Mouse (Mus musculus) heart, embryonic 10.5 days (tissue): ENCODE measurements around the gene BC055324. TPM values are rescaled to one million over a fixed set of nuclear protein-coding genes. Genes with fewer than 3 reads are reported as not detected.

Experiments used
- DNase-seq: peaks from one replicate; pipeline ENCODE4 v3.0.0-alpha.2; 2017; ENCODE audit warnings: low spot score
- H3K27ac ChIP-seq: fragments of 300-500 bp; sonication (generic); 2 replicates; pipeline ENCODE4 v1.5.1; 2016; ENCODE audit warnings: mild to moderate bottlenecking
- H3K27me3 ChIP-seq: fragments of 300-500 bp; sonication (generic); 2 replicates; pipeline ENCODE4 v1.6.1; 2016; ENCODE audit warnings: mild to moderate bottlenecking; ENCODE audit not compliant: poor library complexity, insufficient read depth, severe bottlenecking
- H3K36me3 ChIP-seq: fragments of 300-500 bp; sonication (generic); 2 replicates; pipeline ENCODE4 v1.6.1; 2016; ENCODE audit warnings: mild to moderate bottlenecking, moderate library complexity
- H3K4me1 ChIP-seq: fragments of 300-500 bp; sonication (generic); 2 replicates; pipeline ENCODE4 v1.6.1; 2016; ENCODE audit warnings: mild to moderate bottlenecking
- H3K4me3 ChIP-seq: fragments of 300-500 bp; sonication (generic); 2 replicates; pipeline ENCODE4 v1.5.1; 2016; ENCODE audit warnings: mild to moderate bottlenecking, moderate library complexity
- H3K9me3 ChIP-seq: fragments of 300-500 bp; sonication (generic); 2 replicates; pipeline ENCODE4 v1.6.1; 2016; ENCODE audit warnings: mild to moderate bottlenecking, moderate library complexity
- WGBS: fragments of 180-500 bp; shearing (Covaris S2); methylation state at CpG from one replicate; pipeline ENCODE4 v1.1.7; 2016; 5-methylcytosine and 5-hydroxymethylcytosine counted together
- polyA plus RNA-seq: library from polyadenylated mRNA; unstranded; fragments of >200 nt; fragmentation: Nextera tagmentation; extraction: Ambion mirVana; gene quantifications from 2 replicates; pipeline ENCODE4 v1.2.1, GENCODE M21; 2016

Gene BC055324
- polyA plus RNA-seq, 1 experiment from 2014 or later, result 28.2 TPM

- Histone ChIP-seq H3K27me3 (no peaks in the 10 kb centered on the region), H3K36me3 (no peaks in the 10 kb centered on the region), H3K9me3 (no peaks in the 10 kb centered on the region), H3K27ac (no peak overlapping the region), H3K4me3 (no peak overlapping the region), H3K4me1 (no peaks in the 10 kb centered on the region)
- 67% methylated on average over 6 of the region's 6 CpGs for WGBS
- no peak for DNase-seq
Measured at GRCm38 (mm10) chr1:164001831-164002452, 7.3 kb upstream of the BC055324 start.

DNA sequence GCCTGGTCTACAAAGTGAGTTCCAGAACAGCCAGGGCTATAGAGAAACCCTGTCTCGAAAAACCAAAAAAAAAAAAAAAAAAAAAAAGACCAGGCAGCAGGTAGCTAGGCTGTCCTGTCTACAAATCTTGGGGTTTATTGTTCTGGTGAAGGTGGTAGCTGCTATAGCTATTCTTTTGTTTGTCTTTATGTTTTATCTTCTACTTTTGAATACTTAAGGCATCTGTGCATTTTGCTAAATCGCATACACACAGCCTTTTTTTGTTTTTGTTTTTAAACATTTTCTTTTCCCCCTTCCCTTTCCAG lies 965 bp upstream of the BC055324 start:
- WGBS, result 64% methylated on average over 2 of the region's 2 CpGs
- Histone ChIP-seq H3K27ac (no peak overlapping the region), H3K36me3 (0 out of 2 replicates have a peak, but pooled peaks cover 2% of the 10 kb centered on the region), H3K9me3 (no peaks in the 10 kb centered on the region), H3K27me3 (no peaks in the 10 kb centered on the region), H3K4me1 (0 out of 2 replicates have a peak, but pooled peaks cover 5% of the 10 kb centered on the region), H3K4me3 (peak overlapping the region; percentile 78)
- no peak for DNase-seq

DNA sequence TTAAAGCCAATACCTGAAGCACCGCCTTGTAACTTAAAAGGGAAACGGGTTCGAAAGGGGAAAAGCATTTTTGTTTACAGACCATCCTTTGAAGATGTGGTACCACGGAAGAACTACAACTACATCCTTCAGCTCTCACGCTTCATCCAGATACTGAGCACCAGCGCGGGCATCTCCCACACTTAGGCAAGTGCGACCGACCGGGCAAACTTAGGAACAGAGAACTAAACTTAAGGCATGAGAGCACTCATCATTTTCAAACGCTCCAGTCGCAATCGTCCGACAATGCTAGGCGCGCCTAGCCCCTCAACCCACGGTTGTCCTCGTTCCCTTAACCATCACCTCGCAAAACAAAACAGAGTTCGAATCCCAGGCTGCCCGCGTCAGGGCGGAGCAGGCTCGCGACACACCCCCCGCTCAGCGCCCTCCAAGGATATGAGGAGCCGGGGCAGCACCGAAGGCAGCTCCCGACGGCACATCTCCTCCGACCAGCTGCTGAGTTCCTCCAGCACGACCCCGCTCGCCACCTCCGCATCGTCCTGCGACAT lies 349 bp downstream of the BC055324 start:
- Histone ChIP-seq H3K27ac (peak overlapping the region; percentile 92), H3K27me3 (no peaks in the 10 kb centered on the region), H3K36me3 (0 out of 2 replicates have a peak, but pooled peaks cover 2% of the 10 kb centered on the region), H3K4me1 (0 out of 2 replicates have a peak, but pooled peaks cover 5% of the 10 kb centered on the region), H3K4me3 (peak overlapping the region; percentile 78), H3K9me3 (no peaks in the 10 kb centered on the region)
- no peak for DNase-seq
- 2% methylated on average over 38 of the region's 38 CpGs for WGBS

DNA sequence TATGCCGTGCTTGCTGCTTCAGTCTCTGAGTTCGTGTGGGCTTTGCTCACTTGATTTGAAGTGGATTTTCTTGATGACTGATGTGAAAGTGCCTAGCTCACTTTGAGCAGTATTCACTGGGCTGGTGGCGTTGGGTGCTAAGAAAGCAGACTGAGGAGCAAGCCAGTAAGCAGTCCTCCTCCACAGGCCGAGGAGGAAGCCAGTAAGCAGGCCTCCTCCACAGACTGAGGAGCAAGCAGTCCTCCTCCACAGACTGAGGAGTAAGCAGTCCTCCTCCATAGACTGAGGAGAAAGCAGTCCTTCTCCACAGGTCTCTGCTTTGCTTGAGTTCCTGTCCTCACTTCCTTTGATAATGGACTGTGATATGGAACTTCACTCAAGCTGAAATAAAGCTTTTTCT lies 2.2 kb downstream of the BC055324 start:
- Histone ChIP-seq H3K27me3 (no peaks in the 10 kb centered on the region), H3K4me3 (no peak overlapping the region)
- WGBS, result 76% methylated on average over 4 of the region's 4 CpGs

GRCm38 (mm10) chr1:163976515-163976914 lies 18.1 kb downstream of the BC055324 start:
- H3K27ac ChIP-seq, result no peak overlapping the region
- no peak for DNase-seq
- no peak overlapping the region for H3K4me3 ChIP-seq
- H3K4me1 ChIP-seq, result 0 out of 2 replicates have a peak, but pooled peaks cover 3% of the 10 kb centered on the region
- no peaks in the 10 kb centered on the region for H3K9me3 ChIP-seq
- peaks cover 34% of the 10 kb centered on the region for H3K36me3 ChIP-seq
- WGBS, result 83% methylated on average over 1 of the region's 1 CpGs
- H3K27me3 ChIP-seq, result no peaks in the 10 kb centered on the region

More for the DNA sequence above, 2.2 kb downstream of the BC055324 start:
- DNase-seq, result no peak
- Histone ChIP-seq H3K9me3 (no peaks in the 10 kb centered on the region), H3K4me1 (0 out of 2 replicates have a peak, but pooled peaks cover 5% of the 10 kb centered on the region), H3K27ac (no peak overlapping the region), H3K36me3 (peaks cover 8% of the 10 kb centered on the region)

DNA sequence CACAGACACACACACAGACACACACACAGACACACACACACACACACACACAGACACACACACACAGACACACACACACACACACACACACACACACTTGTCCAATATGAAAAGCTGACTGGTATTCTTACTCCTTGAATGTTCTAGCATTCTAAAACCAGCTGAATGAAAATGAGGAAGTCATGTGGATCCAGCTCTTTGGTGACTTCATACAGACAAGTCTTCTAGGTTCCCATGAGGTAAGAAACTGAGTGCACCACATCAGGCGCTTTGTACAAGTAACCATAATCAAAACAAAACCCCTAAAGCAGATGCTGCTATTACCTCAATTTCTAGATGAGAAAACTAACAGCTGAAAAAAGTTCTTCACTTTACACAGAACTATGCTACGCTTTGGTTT lies 19.5 kb downstream of the BC055324 start:
- 92% methylated on average over 2 of the region's 2 CpGs for WGBS
- Histone ChIP-seq H3K36me3 (peaks cover 24% of the 10 kb centered on the region), H3K27me3 (no peaks in the 10 kb centered on the region)

DNA sequence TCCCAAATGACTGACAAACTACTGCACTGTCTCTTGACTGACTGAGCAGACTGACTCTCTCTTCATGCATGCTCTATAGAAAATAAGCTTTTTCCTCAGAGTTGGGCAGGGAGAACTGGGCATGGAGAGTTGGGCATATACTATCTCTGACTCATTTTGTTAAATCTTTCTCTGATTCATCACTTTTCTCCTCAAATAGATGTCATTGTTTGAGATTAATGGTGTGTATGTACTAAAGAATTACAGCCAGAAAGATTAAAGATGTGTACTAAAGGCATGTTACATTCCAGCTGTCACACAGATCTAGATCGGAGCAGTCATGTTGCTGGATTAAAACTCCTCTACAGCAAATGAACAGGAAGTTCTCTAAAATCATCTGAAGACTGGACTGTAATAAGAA lies 20.1 kb downstream of the BC055324 start:
- Histone ChIP-seq H3K27ac (no peak overlapping the region), H3K27me3 (no peaks in the 10 kb centered on the region), H3K4me1 (peaks cover 11% of the 10 kb centered on the region; the same call in 1 of the 2 replicates), H3K9me3 (no peaks in the 10 kb centered on the region), H3K4me3 (no peak overlapping the region), H3K36me3 (peaks cover 18% of the 10 kb centered on the region)
- no peak for DNase-seq
- WGBS, result 86% methylated on average over 1 of the region's 1 CpGs

More for the DNA sequence above, 19.5 kb downstream of the BC055324 start:
- Histone ChIP-seq H3K4me1 (peaks cover 7% of the 10 kb centered on the region; the same call in 1 of the 2 replicates), H3K27ac (no peak overlapping the region), H3K4me3 (no peak overlapping the region), H3K9me3 (no peaks in the 10 kb centered on the region)
- no peak for DNase-seq

DNA sequence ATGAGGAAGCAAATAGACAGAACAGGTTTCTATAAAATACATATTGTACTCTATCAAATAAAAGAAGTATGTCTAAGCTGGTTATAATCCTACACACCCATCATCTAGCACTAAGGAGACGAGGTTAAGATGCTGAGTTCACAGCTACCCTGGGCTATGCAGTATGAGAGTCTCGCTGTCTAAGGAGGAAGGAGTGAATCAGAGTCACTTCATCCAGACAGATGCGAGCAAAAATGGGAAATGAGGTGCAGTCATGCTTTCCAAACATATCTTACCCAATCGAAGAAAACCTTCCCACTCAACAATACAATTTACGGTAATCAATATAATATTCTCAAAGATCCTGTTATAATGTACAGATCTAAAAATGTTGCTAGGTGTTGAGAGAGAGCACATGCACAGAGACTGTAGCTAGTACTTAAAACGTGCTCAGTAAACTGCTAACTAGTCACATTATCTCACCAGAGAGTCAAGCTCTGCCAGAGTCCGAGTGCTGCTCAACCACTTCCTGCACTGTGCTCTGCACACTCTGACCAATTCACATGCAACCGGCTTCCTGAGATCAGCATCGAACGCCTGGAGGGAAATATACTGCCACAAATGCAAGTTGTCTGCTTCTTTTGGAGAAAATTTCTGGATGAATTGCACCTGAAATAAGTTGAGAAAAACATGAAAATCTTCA lies 30.4 kb downstream of the BC055324 start:
- H3K27me3 ChIP-seq, result no peaks in the 10 kb centered on the region
- DNase-seq, result no peak
- no peak overlapping the region for H3K27ac ChIP-seq
- peaks cover 47% of the 10 kb centered on the region for H3K36me3 ChIP-seq
- WGBS, result 89% methylated on average over 10 of the region's 10 CpGs
- no peaks in the 10 kb centered on the region for H3K9me3 ChIP-seq
- no peak overlapping the region for H3K4me3 ChIP-seq
- H3K4me1 ChIP-seq, result no peaks in the 10 kb centered on the region

DNA sequence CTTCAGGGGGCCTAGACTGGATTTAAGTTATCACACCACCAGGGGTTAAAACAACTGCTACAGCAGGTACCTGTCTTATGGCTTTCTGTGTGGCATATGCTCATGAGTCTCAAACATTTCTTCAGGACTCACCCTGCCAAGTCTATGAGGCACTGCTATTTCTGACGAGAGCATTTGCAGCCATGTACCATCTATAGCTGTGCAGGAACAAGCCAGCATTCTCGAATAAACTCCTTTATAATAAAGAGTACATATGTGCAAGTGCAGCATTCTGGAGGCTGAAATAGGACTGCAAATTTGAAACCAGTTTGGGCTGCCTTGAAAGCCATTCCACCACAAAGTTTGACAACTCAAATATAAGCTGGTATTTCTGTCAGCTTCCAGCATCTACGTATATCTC lies 36.6 kb downstream of the BC055324 start:
- Histone ChIP-seq H3K27ac (no peak overlapping the region), H3K9me3 (no peaks in the 10 kb centered on the region)
- 84% methylated on average over 3 of the region's 3 CpGs for WGBS

DNA sequence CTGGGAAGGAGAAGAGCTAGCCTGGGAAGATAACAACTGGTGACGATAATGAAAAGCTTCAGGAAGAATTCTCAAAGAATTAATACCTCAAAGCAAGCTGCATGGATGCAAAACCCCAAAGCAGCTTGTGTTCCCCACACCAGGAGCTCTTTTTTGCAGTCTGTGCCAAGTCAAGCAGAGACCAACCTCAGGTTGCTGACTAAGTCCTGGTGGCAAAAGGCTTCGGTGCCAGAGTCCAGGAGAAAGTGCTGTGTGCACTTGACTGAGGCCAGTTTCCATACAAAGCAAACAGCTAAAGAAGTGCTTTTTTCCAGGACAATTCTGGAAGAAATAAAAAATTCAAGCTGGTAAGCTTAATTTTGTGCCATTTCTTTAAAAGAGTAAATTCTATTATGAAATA lies 41.2 kb downstream of the BC055324 start:
- no peaks in the 10 kb centered on the region for H3K27me3 ChIP-seq
- no peaks in the 10 kb centered on the region for H3K4me1 ChIP-seq
- no peak overlapping the region for H3K4me3 ChIP-seq
- no peak overlapping the region for H3K27ac ChIP-seq
- no peak for DNase-seq
- H3K36me3 ChIP-seq, result peaks cover 91% of the 10 kb centered on the region
- WGBS, result 77% methylated on average over 2 of the region's 2 CpGs
- no peaks in the 10 kb centered on the region for H3K9me3 ChIP-seq

More for the DNA sequence above, 36.6 kb downstream of the BC055324 start:
- Histone ChIP-seq H3K4me3 (no peak overlapping the region), H3K36me3 (peaks cover 75% of the 10 kb centered on the region), H3K4me1 (no peaks in the 10 kb centered on the region), H3K27me3 (no peaks in the 10 kb centered on the region)
- no peak for DNase-seq

DNA sequence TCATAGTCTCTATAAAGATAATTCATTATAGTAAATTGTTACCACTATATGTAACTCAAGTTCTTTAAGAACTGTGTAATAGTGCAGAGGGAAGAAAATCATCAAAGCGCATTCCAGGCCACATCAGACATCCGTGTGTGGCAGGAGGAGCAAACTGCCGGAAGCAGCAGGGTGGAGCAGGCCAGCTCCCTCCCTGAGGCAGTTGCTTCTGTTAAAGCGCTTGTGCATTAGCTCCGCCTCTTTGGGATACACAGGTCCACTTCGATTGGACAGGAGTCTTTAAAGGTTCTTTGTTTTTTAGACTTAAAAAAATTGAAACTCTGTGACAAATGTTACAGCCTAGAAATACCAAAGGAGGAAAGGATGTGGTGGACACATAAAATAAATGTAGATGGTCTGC lies 52.5 kb downstream of the BC055324 start:
- no peak for DNase-seq
- H3K27ac ChIP-seq, result no peak overlapping the region
- no peaks in the 10 kb centered on the region for H3K9me3 ChIP-seq
- peaks cover 90% of the 10 kb centered on the region for H3K36me3 ChIP-seq
- no peaks in the 10 kb centered on the region for H3K27me3 ChIP-seq
- 76% methylated on average over 6 of the region's 6 CpGs for WGBS
- no peaks in the 10 kb centered on the region for H3K4me1 ChIP-seq
- H3K4me3 ChIP-seq, result no peak overlapping the region

- Histone ChIP-seq H3K36me3 (peaks cover 61% of the 10 kb centered on the region), H3K27ac (no peak overlapping the region)
- WGBS, result 44% methylated on average over 2 of the region's 2 CpGs
Measured at GRCm38 (mm10) chr1:163934591-163934990, 60.0 kb downstream of the BC055324 start.

GRCm38 (mm10) chr1:163931801-163932200 lies 62.8 kb downstream of the BC055324 start:
- H3K27me3 ChIP-seq, result no peaks in the 10 kb centered on the region

More at GRCm38 (mm10) chr1:163934591-163934990, 60.0 kb downstream of the BC055324 start:
- no peak for DNase-seq
- Histone ChIP-seq H3K9me3 (no peaks in the 10 kb centered on the region), H3K4me3 (no peak overlapping the region), H3K4me1 (peaks cover 16% of the 10 kb centered on the region), H3K27me3 (no peaks in the 10 kb centered on the region)

More at GRCm38 (mm10) chr1:163931801-163932200, 62.8 kb downstream of the BC055324 start:
- peaks cover 37% of the 10 kb centered on the region for H3K36me3 ChIP-seq
- DNase-seq, result no peak
- 76% methylated on average over 8 of the region's 8 CpGs for WGBS
- H3K27ac ChIP-seq, result no peak overlapping the region
- no peaks in the 10 kb centered on the region for H3K9me3 ChIP-seq
- H3K4me1 ChIP-seq, result peaks cover 22% of the 10 kb centered on the region
- no peak overlapping the region for H3K4me3 ChIP-seq
